Mouse (Mus musculus): ENCODE data around the gene Ms4a10.

GRCm38 (mm10) chr19:10948416-10948815 lies 26.1 kb downstream of the Ms4a10 start:
- TF ChIP-seq CTCF (IDR thresholded peaks at IDR 0.05) (no peak), EP300 (IDR thresholded peaks at IDR 0.05) (no peak)
